Mouse (Mus musculus): ENCODE measurements around the gene Prkar2a.
"Not testable (repeated sequence)": the region's sequence is repeated elsewhere in the genome, so short reads cannot be mapped to it uniquely, and the experiment has no call there.

Prkar2a gene

DNA sequence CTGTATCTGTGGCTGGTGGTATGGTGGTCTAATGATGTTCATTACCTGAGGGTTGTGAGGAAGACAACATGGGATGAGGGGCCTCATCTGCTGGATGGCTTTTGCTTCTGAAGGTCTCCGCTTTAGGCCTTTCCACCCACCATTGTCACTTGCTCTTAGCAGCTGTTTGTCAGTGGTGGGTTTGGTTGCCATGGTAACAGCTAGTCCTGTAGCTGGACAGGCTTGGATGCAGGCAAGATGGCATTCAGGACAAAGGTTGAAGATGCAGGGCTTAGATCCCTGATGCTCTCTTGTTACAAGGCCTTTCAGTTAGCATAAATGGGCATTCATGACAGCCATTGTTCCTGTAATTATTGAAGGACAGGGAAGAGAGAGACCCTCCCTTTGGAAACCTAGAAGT lies at the start of gene Prkar2a:
Gene Prkar2a (plus strand): TSS at position 209 of the 400 bp plus-strand sequence.
- no peak for DNase-seq

DNA sequence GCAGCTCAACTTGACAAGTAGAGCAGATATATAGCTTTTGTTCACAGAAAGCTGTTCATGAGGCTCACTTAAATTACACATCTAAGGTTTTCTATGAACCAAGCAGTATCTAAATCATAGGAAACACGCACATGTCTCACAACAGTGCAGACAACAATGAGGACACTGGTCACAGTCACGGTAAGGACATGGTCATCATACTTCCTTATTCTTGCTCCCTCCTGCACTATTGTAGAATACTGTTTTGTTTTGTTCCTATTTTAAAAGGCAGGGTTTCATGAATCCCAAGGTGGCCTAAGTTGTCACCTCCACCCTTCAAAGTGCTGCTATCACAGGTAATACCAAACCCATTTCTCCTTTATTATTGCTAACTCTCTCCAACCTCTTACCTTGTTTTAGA lies 49.3 kb upstream of the Prkar2a start:
- no peak for DNase-seq

DNA sequence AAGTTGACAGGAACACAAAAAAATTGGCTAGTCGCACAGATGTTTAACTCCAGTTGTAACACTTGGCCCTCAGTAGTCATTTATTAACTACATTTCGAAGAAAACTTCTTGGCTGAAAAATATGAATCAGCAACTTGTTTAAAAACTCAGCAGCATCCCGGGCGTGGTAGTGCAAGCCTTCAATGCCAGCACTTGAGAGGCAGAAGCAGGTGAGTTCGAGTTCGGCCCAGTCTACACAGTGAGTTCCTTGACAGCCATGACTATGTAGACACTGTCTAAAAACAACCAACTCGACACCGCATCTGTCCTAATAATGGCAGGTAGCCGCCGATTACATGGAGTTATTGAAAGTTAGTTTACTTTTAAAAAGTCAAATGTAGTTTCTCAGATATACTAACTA lies 40.9 kb upstream of the Prkar2a start:
- DNase-seq, result no peak

DNA sequence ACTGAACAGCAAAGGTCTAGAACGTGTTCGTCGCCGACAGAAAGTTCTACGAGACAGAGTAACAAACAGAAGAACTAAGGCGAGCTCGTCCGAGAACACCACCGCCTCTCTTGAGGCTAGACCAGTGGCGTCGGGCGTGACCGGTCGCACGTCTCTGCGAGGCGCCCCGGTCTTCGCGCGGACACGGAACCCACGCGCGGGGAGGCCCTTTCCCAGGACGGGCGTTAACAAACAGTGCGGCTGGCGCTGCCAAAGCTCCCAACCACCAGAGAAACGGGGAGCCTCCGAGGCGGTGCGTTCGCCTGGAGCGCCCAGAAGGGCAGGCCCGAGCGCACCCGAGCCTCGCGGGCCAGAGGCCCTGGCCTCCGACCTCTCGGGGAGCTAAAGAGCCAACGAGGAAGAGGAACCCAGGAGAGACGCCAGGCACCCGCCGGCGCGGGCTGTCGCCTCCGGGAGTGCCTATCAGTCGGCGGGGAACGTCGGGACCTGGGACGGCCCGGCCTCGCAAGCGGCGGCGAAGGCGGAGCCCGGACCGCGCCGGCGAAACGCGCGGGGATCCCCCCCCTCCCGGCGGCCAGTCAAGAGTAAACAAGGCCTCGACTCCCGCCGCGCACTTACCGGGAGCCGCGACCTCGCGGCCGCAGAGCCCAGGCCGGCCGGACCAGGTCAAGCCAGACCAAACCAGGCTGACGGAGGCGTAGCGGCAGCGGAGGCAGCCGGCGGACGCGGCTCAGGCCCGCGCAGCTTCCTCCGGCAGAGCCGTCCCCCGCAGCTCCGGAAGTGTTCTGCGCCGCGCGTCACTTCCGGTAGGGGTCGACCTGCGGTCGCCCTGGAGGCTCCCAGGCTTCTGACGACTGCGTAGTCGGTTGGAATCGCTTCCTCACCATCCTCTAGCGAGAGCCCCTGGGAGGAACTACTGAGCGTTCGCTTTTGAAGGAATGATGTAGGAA lies 40.2 kb upstream of the Prkar2a start, which contains the start of gene Arih2:
Gene Arih2 (minus strand): TSS at position 776 of the 950 bp plus-strand sequence.
- DNase-seq, result peak; percentile 94

DNA sequence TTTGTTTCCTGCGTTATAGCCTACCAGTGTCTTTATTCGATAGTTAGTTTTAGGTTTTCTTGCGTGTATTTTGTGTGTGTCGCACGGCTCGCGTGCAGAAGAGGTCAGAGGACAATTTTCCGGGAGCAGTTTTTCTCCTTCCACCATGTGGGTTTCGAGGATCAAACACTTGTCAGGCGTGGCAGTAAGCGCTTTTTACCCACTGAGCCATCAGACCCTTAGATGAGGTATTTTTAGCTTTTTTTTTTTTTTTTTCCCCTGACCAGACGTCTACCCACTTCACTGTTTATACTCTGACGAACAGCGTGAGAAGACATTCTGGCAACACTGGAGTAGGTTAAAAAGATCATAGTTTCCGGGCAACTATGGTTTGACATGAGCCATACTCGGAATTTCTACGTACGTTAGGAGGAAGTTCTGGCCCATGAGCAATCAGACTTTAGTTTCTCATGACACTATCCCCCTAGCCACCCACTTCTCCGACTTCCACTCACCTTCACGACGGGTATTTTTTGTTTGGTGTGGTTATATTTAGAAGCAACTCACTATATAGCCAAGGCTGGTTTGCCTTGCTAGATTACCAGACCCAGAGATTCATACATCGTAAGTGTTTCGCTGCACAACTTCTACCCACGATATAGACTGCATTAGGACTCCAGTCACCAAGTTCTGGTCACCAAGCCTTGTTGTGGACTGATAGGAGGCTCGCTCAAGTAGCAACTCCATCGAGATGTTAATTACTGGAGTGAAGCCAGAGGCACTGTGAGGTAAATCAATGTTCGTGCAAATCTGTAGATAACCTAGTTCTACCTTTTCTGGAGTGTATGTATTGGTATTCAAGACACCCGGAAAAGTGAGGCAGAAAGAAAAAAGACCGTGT lies 39.3 kb upstream of the Prkar2a start:
- DNase-seq, result no peak

DNA sequence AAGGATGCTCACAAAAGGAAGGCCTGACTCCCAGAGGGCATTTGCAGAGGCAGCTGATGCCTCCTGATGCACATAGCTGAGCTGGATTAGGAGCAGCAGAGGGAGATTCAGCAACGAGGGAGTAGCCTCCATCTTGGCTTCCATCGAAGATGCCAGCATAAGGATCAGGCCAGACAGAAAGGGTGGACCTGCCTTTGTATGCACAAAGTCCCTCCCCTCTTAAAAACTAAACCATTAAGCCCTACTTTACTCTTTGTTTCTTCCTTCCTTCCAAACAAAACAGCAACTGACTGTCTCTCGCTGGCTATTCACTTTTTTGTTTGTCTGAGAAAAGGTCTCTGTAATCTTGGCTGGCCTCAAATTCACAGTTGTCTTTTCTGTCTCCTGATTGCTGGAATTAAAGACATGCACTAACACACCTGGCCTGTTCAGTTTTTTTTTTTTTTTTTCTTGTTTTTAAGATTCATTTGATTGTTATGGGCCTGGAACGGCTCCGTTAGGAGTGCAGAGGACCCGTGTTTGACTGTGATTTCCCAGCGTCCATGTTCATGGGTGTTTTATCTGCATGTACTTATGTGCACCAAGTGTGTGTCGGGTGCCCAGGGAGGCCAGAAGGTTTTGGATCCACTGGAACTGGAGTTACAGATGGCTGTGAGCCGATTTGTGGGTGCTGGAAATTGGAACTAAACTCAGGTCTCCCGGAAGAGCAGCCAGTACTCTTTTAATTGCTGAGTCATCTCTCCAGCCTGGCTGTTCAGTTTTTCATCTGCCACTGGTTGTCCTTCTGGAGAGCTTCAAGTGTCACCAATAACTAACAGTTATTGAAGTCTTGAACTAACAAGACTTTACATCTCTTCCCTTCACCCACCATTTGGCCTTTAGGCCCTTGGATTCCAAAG lies 34.3 kb upstream of the Prkar2a start:
- DNase-seq, result no peak

DNA sequence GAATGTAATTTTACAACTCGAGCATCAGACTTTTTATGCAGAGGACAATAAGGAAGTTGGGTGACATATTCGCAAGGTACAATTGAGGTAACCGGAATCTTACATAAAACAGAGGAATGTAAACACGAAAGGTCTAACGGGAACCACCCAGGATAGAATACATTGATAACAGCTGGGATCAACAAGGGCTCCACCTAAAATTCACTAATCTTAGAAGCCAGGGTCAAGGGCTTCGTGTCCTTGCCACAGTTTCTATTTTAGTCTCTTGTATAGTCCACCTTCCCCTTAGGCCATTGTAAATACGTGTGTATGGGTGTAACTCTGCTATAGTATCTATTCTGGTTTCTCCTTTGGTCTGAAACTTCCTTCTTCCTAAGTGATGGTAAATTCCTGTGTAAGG lies 33.2 kb upstream of the Prkar2a start:
- DNase-seq, result not testable (repeated sequence)

DNA sequence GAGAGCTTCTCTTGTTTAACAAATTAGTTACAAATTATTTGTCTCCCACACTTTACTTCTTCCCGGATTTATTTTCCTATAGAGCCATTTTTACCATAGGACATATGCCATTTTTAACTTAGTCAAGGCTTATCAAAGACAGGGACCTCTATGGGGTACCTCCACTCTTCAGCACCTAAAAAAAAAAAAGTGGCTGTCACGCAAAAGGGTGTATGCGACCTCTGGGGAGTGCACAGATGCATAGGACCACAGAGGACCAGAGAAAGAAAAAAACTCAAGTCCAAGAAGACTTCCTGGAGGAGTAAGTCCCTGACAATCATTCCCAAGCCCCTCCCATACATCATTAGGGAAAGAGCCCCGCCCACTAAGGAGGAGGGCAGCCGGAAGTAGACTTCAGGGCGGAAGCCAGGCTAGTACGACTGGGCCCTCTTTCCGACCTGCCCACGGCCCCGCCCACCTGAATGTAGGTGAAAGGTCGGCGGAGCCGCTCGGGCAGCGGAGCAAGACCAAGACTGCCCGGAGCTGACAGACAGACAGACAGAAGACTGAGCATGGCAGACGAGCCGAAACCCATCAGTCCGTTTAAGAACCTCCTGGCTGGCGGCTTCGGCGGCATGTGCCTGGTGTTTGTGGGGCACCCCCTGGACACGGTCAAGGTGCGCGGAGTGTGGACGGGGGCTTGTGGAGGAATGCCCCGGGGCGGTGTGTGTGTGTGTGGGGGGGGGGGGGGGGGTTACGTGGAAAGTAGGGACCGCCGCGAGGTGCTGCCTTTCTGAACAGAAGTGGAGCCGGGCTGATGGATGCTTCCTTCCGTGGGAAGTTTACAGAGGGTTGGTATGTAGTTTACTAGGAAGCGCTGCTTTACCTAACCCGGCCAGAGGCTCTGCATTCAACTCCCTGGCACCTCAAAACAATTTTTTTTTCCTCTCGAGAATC lies 27.2 kb upstream of the Prkar2a start, which contains the start of gene Slc25a20:
Gene Slc25a20 (plus strand): TSS at position 412 of the 936 bp plus-strand sequence.
- peak; percentile 78 for DNase-seq

DNA sequence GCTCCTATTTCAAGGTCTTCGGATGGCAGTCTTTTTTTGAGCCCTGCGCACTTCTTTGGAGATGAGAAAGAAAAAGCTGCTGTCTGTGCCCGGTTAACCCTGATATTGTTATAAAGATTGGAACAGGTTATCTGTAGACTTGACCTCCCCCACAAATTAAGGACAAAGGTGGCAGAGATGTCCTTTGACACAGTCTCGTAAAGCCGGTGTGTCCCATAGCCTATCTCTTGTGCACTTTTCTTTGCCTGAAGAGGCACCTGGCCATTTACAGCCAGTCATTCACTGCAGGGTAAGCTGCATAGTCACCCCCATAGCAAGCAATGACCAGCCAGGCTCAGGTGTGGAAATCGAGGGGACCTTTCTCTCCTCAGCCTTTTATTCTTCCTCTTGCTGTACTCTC lies 26.5 kb upstream of the Prkar2a start:
- DNase-seq, result no peak

DNA sequence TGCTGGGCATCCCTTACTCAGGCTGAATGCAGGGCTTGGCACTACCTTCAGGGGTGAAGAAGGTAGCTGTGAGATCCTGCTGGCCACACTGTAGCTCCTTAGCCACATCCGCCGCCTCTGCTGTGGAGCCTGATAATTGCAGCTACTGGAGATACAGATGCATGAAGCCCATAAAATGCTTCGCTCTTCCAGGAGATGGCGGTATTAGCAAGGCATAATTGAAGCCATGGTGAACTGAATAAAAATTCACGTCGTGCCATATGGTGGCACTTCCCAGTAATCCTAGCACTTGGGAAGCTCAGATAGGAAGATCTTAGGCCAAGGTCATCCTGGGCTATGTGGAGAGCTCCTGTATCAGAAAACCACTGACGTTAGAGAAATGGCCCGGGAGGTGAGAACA lies 19.2 kb upstream of the Prkar2a start:
- no peak for DNase-seq

DNA sequence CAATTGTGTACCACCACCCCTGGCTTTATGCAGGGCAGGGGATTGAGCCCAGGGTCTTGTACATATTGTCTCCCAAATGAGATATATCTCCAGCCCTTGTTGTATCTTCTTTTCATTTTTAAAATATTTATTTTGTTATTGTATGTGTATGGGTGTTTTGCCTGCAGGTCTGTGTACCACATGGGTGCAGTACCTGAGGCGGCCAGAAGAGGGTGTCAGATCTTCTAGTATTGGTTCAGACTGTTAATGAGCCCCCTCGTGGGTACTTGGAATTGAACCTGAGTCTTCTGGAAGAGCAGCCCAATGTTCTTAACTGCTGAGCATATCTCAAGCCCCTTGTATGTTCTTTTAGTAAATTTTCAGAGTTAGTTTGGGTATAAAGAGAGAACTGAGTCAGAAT lies 16.0 kb upstream of the Prkar2a start:
- no peak for DNase-seq

DNA sequence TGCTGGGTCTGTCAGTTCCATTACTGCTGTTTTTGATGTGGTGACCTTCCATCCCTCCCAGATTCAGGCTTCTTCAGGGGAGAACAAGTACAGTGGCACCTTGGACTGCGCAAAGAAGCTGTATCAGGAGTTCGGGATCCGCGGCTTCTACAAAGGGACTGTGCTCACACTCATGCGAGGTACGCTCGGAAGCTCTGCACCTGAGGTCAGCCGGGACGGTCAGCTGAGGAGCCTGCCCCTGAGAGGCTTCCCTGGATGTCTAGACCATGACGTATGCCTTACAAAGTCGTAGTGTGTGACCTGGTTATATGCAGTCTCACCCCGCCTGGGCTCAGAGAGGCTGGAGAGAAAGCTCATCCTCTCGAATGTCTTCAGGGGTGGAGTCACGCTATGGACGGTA lies 9.1 kb upstream of the Prkar2a start:
- no peak for DNase-seq

DNA sequence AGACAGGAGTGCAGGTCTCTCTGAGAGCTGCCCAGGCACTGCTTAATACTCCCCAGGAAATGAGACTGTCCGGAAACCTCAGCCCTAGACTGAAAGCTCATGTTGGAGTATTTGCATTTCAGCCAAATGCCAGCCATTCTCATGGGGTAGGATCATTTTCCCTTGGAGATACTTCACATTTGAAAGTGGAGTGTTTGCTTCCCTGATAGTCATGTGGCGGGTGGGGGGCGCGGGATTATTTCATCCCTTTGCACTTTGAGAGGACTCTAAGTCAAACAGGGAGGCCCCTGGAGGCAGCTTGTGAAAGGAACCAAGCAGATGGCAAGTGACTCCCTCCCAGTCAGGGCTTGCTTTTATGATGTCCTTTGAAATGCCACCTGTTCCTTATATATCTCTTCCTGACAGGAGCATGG lies 2.6 kb upstream of the Prkar2a start:
- DNase-seq, result no peak

DNA sequence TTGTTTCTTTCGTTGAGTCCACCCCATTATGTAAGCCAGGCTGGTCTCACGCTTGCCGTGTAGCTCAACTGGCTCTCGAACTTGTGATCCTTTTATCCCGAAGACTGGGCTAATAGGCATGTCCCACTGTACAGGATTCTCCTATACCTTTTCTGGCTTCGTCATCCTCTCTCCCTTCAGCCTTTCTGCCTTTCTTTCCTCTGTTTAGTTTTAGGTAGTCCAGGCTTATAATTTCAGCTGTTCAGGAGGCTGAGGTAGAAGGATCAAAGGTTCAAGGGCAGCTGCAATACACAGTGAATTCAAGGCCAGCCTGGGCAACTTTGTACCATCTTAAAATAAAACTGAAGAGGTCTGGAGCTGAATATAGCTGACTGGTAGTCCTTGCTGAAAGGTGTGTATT lies 1.9 kb upstream of the Prkar2a start:
- no peak for DNase-seq

DNA sequence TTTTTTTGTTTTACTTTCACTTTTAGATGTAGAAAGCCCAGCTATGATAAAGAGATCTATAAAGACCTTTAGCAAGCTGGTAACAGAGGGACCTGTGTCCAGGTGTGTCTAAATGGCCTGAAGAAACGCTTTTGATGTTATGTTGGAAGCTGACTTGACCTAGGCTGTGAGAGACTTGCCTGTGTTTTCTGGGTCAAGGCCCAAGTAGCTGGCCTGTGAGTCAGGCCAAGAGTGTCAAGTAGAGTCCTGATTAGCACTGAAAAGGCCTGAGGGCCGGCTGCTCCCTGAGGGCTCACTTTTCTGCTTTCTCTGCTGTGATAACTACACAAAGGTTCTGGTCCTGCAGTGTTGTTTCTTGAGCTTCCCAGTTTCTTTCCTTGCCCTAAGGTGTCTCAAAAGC lies 1.4 kb upstream of the Prkar2a start:
- DNase-seq, result no peak

DNA sequence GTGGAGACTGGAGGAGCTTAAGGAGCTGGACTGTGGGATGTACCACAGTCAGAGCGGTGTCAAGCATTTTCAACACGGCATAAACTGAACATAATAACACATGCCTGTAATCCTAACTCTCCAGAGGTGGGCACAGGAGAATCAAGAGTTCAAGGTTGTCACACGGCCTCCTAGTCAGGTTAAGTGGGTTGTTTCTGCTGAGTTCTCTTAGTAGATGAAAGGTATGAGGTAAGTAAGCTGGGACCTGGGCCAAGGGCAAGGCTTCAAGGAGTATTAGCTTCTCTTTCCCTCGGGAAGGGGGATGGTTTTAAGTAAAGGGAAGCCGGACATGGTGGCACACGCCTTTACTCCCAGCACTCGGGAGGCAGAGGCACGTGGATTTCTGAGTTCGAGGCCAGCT lies 663 bp upstream of the Prkar2a start:
- no peak for DNase-seq

DNA sequence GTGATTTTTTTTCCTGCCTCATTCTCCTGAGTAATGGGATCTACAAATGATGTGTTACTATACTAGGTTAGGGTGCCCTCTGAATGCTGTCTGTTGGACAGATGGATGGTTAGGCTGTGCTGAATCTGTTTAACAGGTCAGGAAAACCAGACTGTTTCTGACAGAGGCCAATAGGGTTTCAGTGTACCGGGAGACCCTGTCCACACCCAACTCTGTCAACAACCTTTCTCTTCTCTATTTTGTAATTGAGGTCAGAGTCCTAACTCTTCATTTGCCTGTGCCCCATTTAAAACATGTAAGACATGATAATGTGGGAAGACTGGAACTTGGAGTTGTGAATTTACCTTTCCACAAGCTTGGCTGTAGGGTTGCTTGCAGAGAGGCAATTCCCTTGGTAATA lies 879 bp downstream of the Prkar2a start:
- no peak for DNase-seq

DNA sequence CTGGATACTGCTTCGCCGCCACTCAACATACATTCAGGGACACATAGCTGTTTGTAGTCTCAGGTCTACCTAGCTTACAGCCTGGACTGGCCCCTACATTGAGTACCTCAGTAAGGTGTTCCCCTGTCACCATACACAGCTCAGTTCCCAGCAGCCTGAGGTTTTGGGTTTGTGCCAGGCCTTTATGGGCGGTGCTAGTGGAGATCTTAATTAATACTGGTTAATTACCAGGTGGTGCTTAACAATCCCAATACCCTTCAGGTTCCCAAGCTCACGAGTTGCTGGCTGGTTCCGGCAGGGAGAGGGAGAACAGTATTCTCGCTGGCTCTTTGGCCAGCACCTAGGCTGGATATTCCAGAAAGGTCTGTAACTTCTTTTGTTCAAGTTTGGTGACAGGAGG lies 1.8 kb downstream of the Prkar2a start:
- no peak for DNase-seq

DNA sequence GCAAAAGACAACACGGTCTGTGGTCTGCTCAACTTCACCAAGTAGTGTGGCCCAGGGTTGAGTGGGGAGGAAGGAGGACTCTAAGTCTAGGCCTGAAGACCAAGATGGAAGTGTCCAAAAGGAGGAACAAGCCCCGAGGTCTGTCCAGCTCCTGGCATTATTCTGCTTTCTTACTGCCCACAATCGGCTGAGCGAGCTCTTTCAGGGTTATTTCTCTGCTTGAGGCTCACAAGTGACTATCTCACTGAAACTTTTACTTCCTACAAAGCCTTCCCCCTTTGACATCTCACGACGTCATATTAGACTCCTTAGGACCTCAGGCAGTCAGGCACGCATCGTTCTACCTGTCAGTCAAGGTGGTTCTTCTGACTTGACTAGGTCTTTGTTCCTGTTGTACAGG lies 2.3 kb downstream of the Prkar2a start:
- no peak for DNase-seq

DNA sequence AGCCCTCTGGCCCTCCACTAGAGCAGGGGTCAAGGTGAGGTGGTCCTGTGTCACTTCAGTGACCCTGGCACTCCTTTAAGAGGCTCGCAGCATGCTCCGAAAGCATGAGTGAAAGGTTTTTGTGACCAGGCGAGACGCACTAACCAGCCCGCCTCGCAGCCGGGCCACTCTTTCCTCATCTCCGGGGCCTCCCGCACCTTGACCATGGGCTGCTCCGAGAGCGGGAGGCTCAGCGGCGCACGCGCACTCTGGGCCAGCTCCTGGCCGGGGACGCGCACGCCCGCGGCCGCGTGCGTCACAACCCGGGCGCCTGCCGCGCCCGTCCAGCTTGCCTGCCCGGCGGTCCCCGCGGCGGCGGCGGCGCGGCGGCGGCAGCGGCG lies 2.7 kb downstream of the Prkar2a start:
- DNase-seq, result peak; percentile 92
